Mouse (Mus musculus) Patski (cell line): Measurements from ENCODE around the gene Mroh8. TPM values are rescaled to one million over a fixed set of nuclear protein-coding genes. Genes with fewer than 3 reads are reported as not detected.
"Not testable (repeated sequence)": the region's sequence is repeated elsewhere in the genome, so short reads cannot be mapped to it uniquely, and the experiment has no call there.

ENCODE experiments used
- ATAC-seq: fragments of 100-300 bp; one replicate; pipeline ENCODE4 v1.8.0; 2021
- CTCF ChIA-PET: fragments of 350-600 bp; sonication (Branson Sonifier 250); formaldehyde crosslinking; loops from one replicate; lab custom pipeline; 2022; ENCODE audit warnings: inconsistent platforms; lab: Charles Lee
- POLR2A ChIA-PET: fragments of 350-600 bp; sonication (Branson Sonifier 250); formaldehyde crosslinking; loops from one replicate; lab custom pipeline; 2022; ENCODE audit warnings: antibody characterized with exemption, inconsistent platforms; lab: Charles Lee
- DNase-seq: peaks from one replicate; pipeline ENCODE4 v3.0.0-alpha.2; 2011; ENCODE audit warnings: low read depth, low spot score
- H3K27me3 ChIP-seq: fragments of 371-371 bp; one replicate; pipeline ENCODE4 v1.5.1; 2021
- CTCF ChIP-seq: fragments of 100-300 bp; IDR thresholded peaks from one replicate; pipeline ENCODE4 v1.5.1; 2021
- in situ Hi-C: fragments of 300-500 bp; cut with MboI; formaldehyde crosslinking; loops from 3 replicates; pipeline ENCODE4 v1.11.1; 2018; ENCODE audit warnings: low pct_unique_long_range_greater_than_20kb, mixed read lengths
- polyA plus RNA-seq: library from polyadenylated mRNA; unstranded; gene quantifications from one replicate; pipeline ENCODE4 v1.2.3, GENCODE M21; 2021

The Mroh8 gene
- polyA plus RNA-seq, 1 experiment from 2014 or later = 0.40 TPM

GRCm38 (mm10) chr2:157248111-157248510 is 31.2 kb downstream of the Mroh8 start:
- ChIA-PET CTCF (interaction anchor here (0.7 kb wide), 1 partner anchor 8 kb away, joined by 3 read pairs; no protein-coding TSS in a partner anchor), POLR2A (no interaction called here)
- ATAC-seq (no peak), DNase-seq (no peak)
- in situ Hi-C loops = no loop called here
- peaks cover 10% of the 10 kb centered on the region for H3K27me3 ChIP-seq
- TF ChIP-seq CTCF = no peak

- in situ Hi-C loops = no loop called here
- DNase-seq (no peak), ATAC-seq (no peak)
- peaks cover 4% of the 10 kb centered on the region for H3K27me3 ChIP-seq
- TF ChIP-seq CTCF = no peak
- POLR2A ChIA-PET = no interaction called here
- CTCF ChIA-PET = no interaction called here
Measured at GRCm38 (mm10) chr2:157245603-157246002, 33.7 kb downstream of the Mroh8 start.

GRCm38 (mm10) chr2:157245001-157245400 is 34.3 kb downstream of the Mroh8 start:
- ChIA-PET POLR2A (no interaction called here), CTCF (no interaction called here)
- in situ Hi-C loops = no loop called here
- DNase-seq (no peak), ATAC-seq (no peak)
- peaks cover under 1% of the 10 kb centered on the region for H3K27me3 ChIP-seq
- TF ChIP-seq CTCF = no peak

DNA sequence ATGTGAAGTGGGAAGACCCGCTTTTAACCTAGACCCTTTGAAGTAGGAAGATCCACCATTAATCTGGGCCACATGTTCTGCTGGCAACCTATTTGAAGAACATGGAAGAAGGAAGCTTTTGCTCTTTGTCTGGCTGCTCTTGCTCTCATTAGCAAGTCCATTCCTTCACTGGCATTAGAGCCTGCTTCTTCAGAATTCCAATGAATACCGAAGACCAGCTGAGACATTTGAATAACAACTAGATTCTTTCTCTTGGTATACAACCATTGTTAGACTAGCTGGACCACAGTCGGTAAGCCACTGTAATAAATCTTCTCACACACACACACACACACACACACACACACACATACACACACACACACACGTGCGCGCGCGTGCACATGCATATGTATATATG is 43.4 kb downstream of the Mroh8 start:
- in situ Hi-C loops = no loop called here
- H3K27me3 ChIP-seq = peaks cover 2% of the 10 kb centered on the region
- DNase-seq (no peak), ATAC-seq (no peak)
- POLR2A ChIA-PET = no interaction called here
- TF ChIP-seq CTCF = no peak
- CTCF ChIA-PET = no interaction called here

DNA sequence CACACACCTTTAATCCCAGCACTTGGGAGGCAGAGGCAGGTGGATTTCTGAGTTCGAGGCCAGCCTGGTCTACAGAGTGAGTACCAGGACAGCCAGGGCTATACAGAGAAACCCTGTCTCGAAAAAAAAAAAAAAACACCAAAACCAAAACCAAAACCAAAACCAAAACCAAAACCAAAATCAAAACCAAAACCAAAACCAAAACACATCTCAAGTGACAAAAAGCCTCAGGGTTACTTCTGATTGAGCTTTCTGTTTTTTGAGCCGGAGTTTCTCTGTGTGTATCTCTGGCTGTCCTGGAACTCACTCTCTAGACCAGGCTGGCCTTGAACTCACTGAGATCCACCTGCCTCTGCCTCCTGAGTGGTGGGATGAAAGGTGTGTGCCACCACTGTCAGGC is 57.4 kb downstream of the Mroh8 start:
- DNase-seq, POLR2A ChIA-PET, H3K27me3 ChIP-seq, in situ Hi-C loops, ATAC-seq: not testable (repeated sequence)
- CTCF ChIA-PET = interaction anchor here (0.8 kb wide), 1 partner anchor 38 kb away, joined by 3 read pairs; no protein-coding TSS in a partner anchor

GRCm38 (mm10) chr2:157220108-157220507 is 59.2 kb downstream of the Mroh8 start:
- CTCF ChIA-PET = no interaction called here
- TF ChIP-seq CTCF = no peak
- no peak for DNase-seq
- POLR2A ChIA-PET = no interaction called here
- peaks cover 7% of the 10 kb centered on the region for H3K27me3 ChIP-seq
- in situ Hi-C loops = no loop called here
- no peak for ATAC-seq

- in situ Hi-C loops = loop anchor here (10.0 kb wide), 1 partner anchor 53 kb away; no protein-coding TSS in a partner anchor
- no peak for TF ChIP-seq CTCF
- ATAC-seq = no peak
- H3K27me3 ChIP-seq = peaks cover 5% of the 10 kb centered on the region
- no peak for DNase-seq
- CTCF ChIA-PET = no interaction called here
- POLR2A ChIA-PET = no interaction called here
Measured at GRCm38 (mm10) chr2:157211731-157212130, 67.6 kb downstream of the Mroh8 start.

DNA sequence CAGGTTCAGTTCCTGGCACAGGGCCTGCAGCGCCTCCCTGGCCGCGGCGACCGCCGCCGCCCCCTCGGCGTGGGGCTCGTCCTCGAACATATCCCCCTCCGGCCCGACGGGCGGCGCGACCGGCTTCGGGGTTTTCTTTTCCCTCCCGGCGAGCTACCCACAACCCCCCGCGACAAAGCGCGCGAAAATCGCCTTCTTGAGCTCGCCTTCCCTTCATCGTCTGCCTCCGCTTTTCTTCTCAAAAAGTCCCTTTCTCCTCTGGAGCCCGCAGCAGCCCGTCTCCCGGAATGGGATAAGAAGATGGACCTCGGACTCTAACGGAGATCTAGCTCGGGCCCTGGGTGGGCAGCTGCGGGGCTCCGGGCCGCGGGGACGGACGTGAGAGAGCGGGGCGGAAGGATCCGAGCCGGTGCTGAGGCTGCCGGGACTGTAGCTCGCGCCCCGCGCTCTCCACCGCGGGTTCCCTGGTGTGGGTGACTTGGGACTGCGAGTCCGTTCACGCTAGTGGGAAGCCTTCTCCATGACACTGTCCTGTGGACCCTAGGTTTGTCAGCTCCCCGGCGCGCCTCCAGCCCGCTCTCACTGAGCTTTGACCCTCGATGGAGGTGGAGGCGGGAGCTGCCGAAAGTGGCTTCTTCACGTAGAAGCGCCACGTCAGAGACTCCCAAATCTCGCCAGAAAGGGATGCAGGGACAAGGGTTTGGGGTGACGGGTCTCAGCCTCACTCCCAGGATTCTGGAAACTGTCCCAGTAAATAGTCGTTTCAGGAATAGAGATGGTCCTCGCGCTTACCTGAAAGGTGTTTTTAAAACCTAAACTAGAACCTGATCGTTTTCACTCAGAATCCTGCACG is 74.8 kb downstream of the Mroh8 start, which contains the start of gene Rbl1:
Rbl1 (minus strand) TSS at position 169 of the 853 bp plus-strand sequence.
- TF ChIP-seq CTCF = no peak
- H3K27me3 ChIP-seq = no peaks in the 10 kb centered on the region
- in situ Hi-C loops = no loop called here
- peak; percentile 70 for ATAC-seq
- CTCF ChIA-PET = interaction anchor here (0.9 to 1.7 kb wide), 4 partner anchors 9 to 83 kb away, joined by 3 to 4 read pairs (median 3); no protein-coding TSS in a partner anchor
- POLR2A ChIA-PET = interaction anchor here (1.0 to 1.5 kb wide), 5 partner anchors 9 to 75 kb away, joined by 3 to 4 read pairs (median 3); partner anchors contain the start of genes Mroh8 and Samhd1
- peak; percentile 64 for DNase-seq

- ChIA-PET CTCF (interaction anchor here (0.9 to 1.7 kb wide), 2 partner anchors 10 to 12 kb away, joined by 3 to 4 read pairs; no protein-coding TSS in a partner anchor), POLR2A (interaction anchor here (1.0 to 1.5 kb wide), 5 partner anchors 10 to 76 kb away, joined by 3 to 4 read pairs (median 3); partner anchors contain the start of genes Mroh8 and Samhd1)
- in situ Hi-C loops = no loop called here
- peak; percentile 55 for ATAC-seq
- peak; percentile 46 for TF ChIP-seq CTCF
- H3K27me3 ChIP-seq = no peaks in the 10 kb centered on the region
- no peak for DNase-seq
Measured at GRCm38 (mm10) chr2:157203459-157204365, 75.6 kb downstream of the Mroh8 start.

GRCm38 (mm10) chr2:157203026-157203425 is 76.3 kb downstream of the Mroh8 start:
- in situ Hi-C loops = no loop called here
- ATAC-seq (no peak), DNase-seq (no peak)
- CTCF ChIA-PET = no interaction called here
- POLR2A ChIA-PET = no interaction called here
- TF ChIP-seq CTCF = no peak
- no peaks in the 10 kb centered on the region for H3K27me3 ChIP-seq
